Mouse (Mus musculus) C2C12 (cell line): ENCODE measurements around the gene Gak.

Experiments used
- CTCF ChIP-seq: IDR thresholded peaks from one replicate; pipeline ENCODE4 v1.5.1; 2011; ENCODE audit not compliant: control insufficient read depth, insufficient read depth, insufficient read length
- FOSL1 ChIP-seq: IDR thresholded peaks from one replicate; pipeline ENCODE4 v1.8.0; 2011; ENCODE audit warnings: mild to moderate bottlenecking, low read length; ENCODE audit not compliant: poor library complexity, insufficient read depth, severe bottlenecking
- MAX ChIP-seq: IDR thresholded peaks from one replicate; pipeline ENCODE4 v1.6.1; 2011; ENCODE audit warnings: mild to moderate bottlenecking, control low read depth

DNA sequence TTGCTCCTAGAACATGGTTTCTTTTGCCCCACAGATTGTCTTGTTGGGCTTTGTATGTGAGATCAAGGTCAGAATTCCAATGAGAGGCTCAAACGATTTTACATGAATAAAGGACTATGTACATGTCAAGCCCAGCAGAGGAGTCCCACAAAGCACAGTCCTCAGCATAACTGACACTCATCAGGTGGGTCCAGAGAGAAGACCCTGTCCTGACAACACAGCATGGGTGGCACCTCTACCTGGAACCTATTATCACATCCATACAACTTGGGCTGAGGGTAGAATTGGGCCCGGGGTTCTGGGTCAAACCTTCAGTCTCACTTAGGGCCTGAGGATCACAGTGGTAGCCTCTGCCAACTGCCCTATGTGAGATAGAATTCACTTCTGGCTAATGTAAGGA is 64.2 kb downstream of the Gak start:
- TF ChIP-seq CTCF (no peak), MAX (no peak), FOSL1 (no peak)
